Mouse (Mus musculus): ENCODE measurements at regions not wholly inside any gene's neighbourhood (a gene's known extent, or its start where the extent isn't known, plus 50 kb on each side); places are given as distances from the start of the nearest gene placed in this dataset.

- no peak for TF ChIP-seq GATA4 (IDR thresholded peaks at IDR 0.05; ENCODE audit: insufficient replicate concordance, low read length)
Measured at GRCm38 (mm10) chr6:95058017-95058416, 59.0 kb upstream of the Kbtbd8 start.

GRCm38 (mm10) chr6:95056222-95056621 is 60.8 kb upstream of the Kbtbd8 start:
- no peak for TF ChIP-seq GATA4 (IDR thresholded peaks at IDR 0.05; ENCODE audit: insufficient replicate concordance, low read length)

GRCm38 (mm10) chr6:95053717-95054382 is 63.2 kb upstream of the Kbtbd8 start:
- no peak for TF ChIP-seq GATA4 (IDR thresholded peaks at IDR 0.05; ENCODE audit: insufficient replicate concordance, low read length)

- TF ChIP-seq GATA4 (IDR thresholded peaks at IDR 0.05; ENCODE audit: insufficient replicate concordance, low read length) = no peak
Measured at GRCm38 (mm10) chr6:95024239-95024638, 92.8 kb upstream of the Kbtbd8 start.

GRCm38 (mm10) chr6:95021724-95022123 is 95.3 kb upstream of the Kbtbd8 start:
- no peak for TF ChIP-seq GATA4 (IDR thresholded peaks at IDR 0.05; ENCODE audit: insufficient replicate concordance, low read length)

- TF ChIP-seq GATA4 (IDR thresholded peaks at IDR 0.05; ENCODE audit: insufficient replicate concordance, low read length) = no peak
Measured at GRCm38 (mm10) chr6:95017911-95018310, 99.1 kb upstream of the Kbtbd8 start.

- no peak for TF ChIP-seq GATA4 (IDR thresholded peaks at IDR 0.05; ENCODE audit: insufficient replicate concordance, low read length)
Measured at GRCm38 (mm10) chr6:95017484-95017883, 99.6 kb upstream of the Kbtbd8 start.

GRCm38 (mm10) chr6:95013096-95013495 is 103.9 kb upstream of the Kbtbd8 start:
- no peak for TF ChIP-seq GATA4 (IDR thresholded peaks at IDR 0.05; ENCODE audit: insufficient replicate concordance, low read length)

- TF ChIP-seq GATA4 (IDR thresholded peaks at IDR 0.05; ENCODE audit: insufficient replicate concordance, low read length) = no peak
Measured at GRCm38 (mm10) chr6:95006485-95006884, 110.6 kb upstream of the Kbtbd8 start.

GRCm38 (mm10) chr6:95003716-95004115 is 113.3 kb upstream of the Kbtbd8 start:
- TF ChIP-seq GATA4 (IDR thresholded peaks at IDR 0.05; ENCODE audit: insufficient replicate concordance, low read length) = no peak

GRCm38 (mm10) chr6:94999562-94999961 is 117.5 kb upstream of the Kbtbd8 start:
- peak; percentile 70; the same call in 1 of the 2 replicates for TF ChIP-seq GATA4 (IDR thresholded peaks at IDR 0.05; ENCODE audit: insufficient replicate concordance, low read length)

- no peak for TF ChIP-seq GATA4 (IDR thresholded peaks at IDR 0.05; ENCODE audit: insufficient replicate concordance, low read length)
Measured at GRCm38 (mm10) chr6:94999002-94999401, 118.0 kb upstream of the Kbtbd8 start.

- no peak for TF ChIP-seq GATA4 (IDR thresholded peaks at IDR 0.05; ENCODE audit: insufficient replicate concordance, low read length)
Measured at GRCm38 (mm10) chr6:94998371-94998770, 118.7 kb upstream of the Kbtbd8 start.

GRCm38 (mm10) chr6:94994376-94994775 is 122.7 kb upstream of the Kbtbd8 start:
- no peak for TF ChIP-seq GATA4 (IDR thresholded peaks at IDR 0.05; ENCODE audit: insufficient replicate concordance, low read length)

GRCm38 (mm10) chr6:94987427-94987826 is 129.6 kb upstream of the Kbtbd8 start:
- no peak for TF ChIP-seq GATA4 (IDR thresholded peaks at IDR 0.05; ENCODE audit: insufficient replicate concordance, low read length)

- no peak for TF ChIP-seq GATA4 (IDR thresholded peaks at IDR 0.05; ENCODE audit: insufficient replicate concordance, low read length)
Measured at GRCm38 (mm10) chr6:94986346-94986745, 130.7 kb upstream of the Kbtbd8 start.

- TF ChIP-seq GATA4 (IDR thresholded peaks at IDR 0.05; ENCODE audit: insufficient replicate concordance, low read length) = no peak
Measured at GRCm38 (mm10) chr6:94984411-94984895, 132.6 kb upstream of the Kbtbd8 start.

Data from liver, adult (tissue).